Mouse (Mus musculus): ENCODE measurements at regions not wholly inside any gene's neighbourhood (a gene's known extent, or its start where the extent isn't known, plus 50 kb on each side); places are given as distances from the start of the nearest gene placed in this dataset.

GRCm38 (mm10) chr8:128111132-128111531 lies 247.3 kb upstream of the Nrp1 start:
- Histone ChIP-seq H3K9me3 (replicated peaks; ENCODE audit: control insufficient read depth, low read length) (no peaks in the 10 kb centered on the region), H3K4me2 (ENCODE audit: low read depth, low read length) (no peak overlapping the region), H3K27me3 (ENCODE audit: control insufficient read depth, insufficient read depth, low read length) (no peaks in the 10 kb centered on the region), H3K27ac (replicated peaks; ENCODE audit: low read depth, low read length) (no peak overlapping the region), H3K9ac (replicated peaks; ENCODE audit: low read length) (no peak overlapping the region), H3K4me1 (ENCODE audit: control insufficient read depth, insufficient read depth, low read length) (no peaks in the 10 kb centered on the region), H3K4me3 (ENCODE audit: low read depth, low read length) (no peak overlapping the region), H3K36me3 (replicated peaks; ENCODE audit: control insufficient read depth, insufficient read depth, low read depth, low read length) (no peaks in the 10 kb centered on the region)
- DNase-seq (ENCODE audit: low spot score): no peak
- 80% methylated on average over 3 of the region's 3 CpGs for WGBS
- ATAC-seq (replicated peaks; ENCODE audit: insufficient number of reproducible peaks, low FRiP score, low TSS enrichment, low read depth): no peak

DNA sequence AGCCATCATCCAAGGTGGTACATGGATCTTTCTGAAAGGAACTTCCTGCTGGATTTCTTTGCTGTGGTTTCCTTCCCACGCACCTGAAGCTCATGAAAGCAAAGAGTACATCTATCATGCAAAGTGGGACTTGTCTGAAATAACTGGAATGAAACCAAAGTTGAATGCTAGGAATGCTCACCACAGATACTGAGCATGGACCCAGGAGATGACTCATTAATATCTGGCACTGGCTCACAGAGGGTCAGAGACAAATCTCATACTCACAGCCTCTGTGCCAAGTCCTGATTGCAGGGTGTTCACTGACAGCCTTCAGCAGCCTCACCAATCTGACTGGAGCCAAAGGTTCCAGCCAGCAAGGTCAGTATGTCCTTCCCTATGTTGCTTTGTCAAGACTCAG lies 245.3 kb upstream of the Nrp1 start:
- no peaks in the 10 kb centered on the region for H3K27me3 ChIP-seq (ENCODE audit: control insufficient read depth, insufficient read depth, low read length)
- no peak overlapping the region for H3K27ac ChIP-seq (replicated peaks; ENCODE audit: low read depth, low read length)
- H3K4me3 ChIP-seq (ENCODE audit: low read depth, low read length): no peak overlapping the region
- no peaks in the 10 kb centered on the region for H3K4me1 ChIP-seq (ENCODE audit: control insufficient read depth, insufficient read depth, low read length)
- H3K9ac ChIP-seq (replicated peaks; ENCODE audit: low read length): no peak overlapping the region
- H3K4me2 ChIP-seq (ENCODE audit: low read depth, low read length): no peak overlapping the region
- H3K9me3 ChIP-seq (replicated peaks; ENCODE audit: control insufficient read depth, low read length): no peaks in the 10 kb centered on the region
- no peaks in the 10 kb centered on the region for H3K36me3 ChIP-seq (replicated peaks; ENCODE audit: control insufficient read depth, insufficient read depth, low read depth, low read length)
- 91% methylated on average over 1 of the region's 1 CpGs for WGBS
- DNase-seq (ENCODE audit: low spot score): no peak
- ATAC-seq (replicated peaks; ENCODE audit: insufficient number of reproducible peaks, low FRiP score, low TSS enrichment, low read depth): no peak

DNA sequence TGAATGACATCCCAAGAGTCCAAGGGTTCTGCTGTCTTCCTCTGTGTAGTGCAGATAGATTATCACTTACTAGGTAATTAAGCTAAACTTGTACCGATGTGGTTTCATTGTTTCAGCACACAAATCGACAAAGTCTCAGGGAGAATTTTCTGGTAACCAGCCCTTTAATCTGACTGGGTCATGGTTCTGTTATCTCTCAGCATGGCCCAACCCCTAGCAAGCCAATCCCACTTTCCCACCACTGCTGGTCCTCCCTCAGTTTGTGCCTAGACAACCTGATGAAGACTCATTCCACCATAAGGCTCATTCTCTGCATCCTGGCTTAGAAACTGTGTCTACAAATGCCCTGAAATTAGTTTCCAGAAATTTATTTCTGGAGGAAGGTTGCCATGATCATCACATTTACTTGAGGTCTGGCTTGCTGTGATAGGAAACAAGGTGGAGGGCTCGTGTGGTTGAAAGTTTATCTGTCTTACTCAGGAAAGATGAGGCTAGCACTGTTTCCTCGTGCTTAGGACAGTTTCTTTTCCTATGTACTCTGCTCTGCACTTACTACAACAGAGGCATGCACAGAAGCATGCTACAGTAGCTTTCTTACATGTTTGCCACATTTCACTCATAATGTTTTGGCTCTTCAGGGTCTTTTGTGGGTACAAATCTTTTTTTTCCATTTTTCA lies 217.0 kb upstream of the Nrp1 start:
- no peak overlapping the region for H3K4me3 ChIP-seq (ENCODE audit: low read depth, low read length)
- no peaks in the 10 kb centered on the region for H3K4me1 ChIP-seq (ENCODE audit: control insufficient read depth, insufficient read depth, low read length)
- H3K9me3 ChIP-seq (replicated peaks; ENCODE audit: control insufficient read depth, low read length): no peaks in the 10 kb centered on the region
- no peak overlapping the region for H3K4me2 ChIP-seq (ENCODE audit: low read depth, low read length)
- H3K27ac ChIP-seq (replicated peaks; ENCODE audit: low read depth, low read length): no peak overlapping the region
- no peak for ATAC-seq (replicated peaks; ENCODE audit: insufficient number of reproducible peaks, low FRiP score, low TSS enrichment, low read depth)
- no peaks in the 10 kb centered on the region for H3K36me3 ChIP-seq (replicated peaks; ENCODE audit: control insufficient read depth, insufficient read depth, low read depth, low read length)
- 86% methylated on average over 4 of the region's 4 CpGs for WGBS
- no peak for DNase-seq (ENCODE audit: low spot score)
- H3K27me3 ChIP-seq (ENCODE audit: control insufficient read depth, insufficient read depth, low read length): no peaks in the 10 kb centered on the region
- no peak overlapping the region for H3K9ac ChIP-seq (replicated peaks; ENCODE audit: low read length)

DNA sequence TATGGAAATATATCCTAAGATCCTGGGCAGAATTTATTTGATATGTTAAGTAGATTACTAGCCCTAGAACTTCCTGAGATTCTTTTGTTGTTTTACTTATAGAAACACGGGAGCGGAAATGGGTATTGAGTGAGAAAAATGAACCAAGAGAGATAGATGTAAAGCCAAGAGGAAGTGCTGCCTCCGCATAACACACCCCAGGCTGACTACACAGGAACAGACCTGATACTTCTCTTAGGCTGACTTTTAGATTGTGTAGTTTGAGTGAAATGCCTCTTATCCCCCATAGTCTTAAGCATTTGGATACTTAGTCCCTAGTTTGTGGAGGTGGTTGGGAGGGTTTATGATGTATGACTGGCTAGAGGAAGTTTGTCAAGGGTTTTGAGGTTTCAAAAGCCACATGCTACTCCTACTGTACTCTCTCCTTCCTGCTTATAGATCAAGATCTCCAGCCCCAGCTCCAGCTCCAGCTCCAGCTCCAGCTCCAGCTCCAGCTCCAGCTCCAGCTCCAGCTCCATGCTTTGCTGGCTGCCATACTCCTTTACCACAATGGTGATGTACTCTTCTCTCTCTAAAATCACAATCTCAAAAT lies 210.0 kb upstream of the Nrp1 start:
- no peak overlapping the region for H3K4me2 ChIP-seq (ENCODE audit: low read depth, low read length)
- ATAC-seq (replicated peaks; ENCODE audit: insufficient number of reproducible peaks, low FRiP score, low TSS enrichment, low read depth): no peak
- H3K4me3 ChIP-seq (ENCODE audit: low read depth, low read length): no peak overlapping the region
- H3K27ac ChIP-seq (replicated peaks; ENCODE audit: low read depth, low read length): no peak overlapping the region
- no peaks in the 10 kb centered on the region for H3K27me3 ChIP-seq (ENCODE audit: control insufficient read depth, insufficient read depth, low read length)
- DNase-seq (ENCODE audit: low spot score): no peak
- 87% methylated on average over 3 of the region's 3 CpGs for WGBS
- H3K9me3 ChIP-seq (replicated peaks; ENCODE audit: control insufficient read depth, low read length): no peaks in the 10 kb centered on the region
- no peak overlapping the region for H3K9ac ChIP-seq (replicated peaks; ENCODE audit: low read length)
- H3K4me1 ChIP-seq (ENCODE audit: control insufficient read depth, insufficient read depth, low read length): no peaks in the 10 kb centered on the region
- no peaks in the 10 kb centered on the region for H3K36me3 ChIP-seq (replicated peaks; ENCODE audit: control insufficient read depth, insufficient read depth, low read depth, low read length)

- Histone ChIP-seq H3K4me3 (ENCODE audit: low read depth, low read length) (no peak overlapping the region), H3K36me3 (replicated peaks; ENCODE audit: control insufficient read depth, insufficient read depth, low read depth, low read length) (no peaks in the 10 kb centered on the region), H3K27ac (replicated peaks; ENCODE audit: low read depth, low read length) (no peak overlapping the region), H3K9ac (replicated peaks; ENCODE audit: low read length) (no peak overlapping the region), H3K4me2 (ENCODE audit: low read depth, low read length) (no peak overlapping the region), H3K9me3 (replicated peaks; ENCODE audit: control insufficient read depth, low read length) (no peaks in the 10 kb centered on the region), H3K4me1 (ENCODE audit: control insufficient read depth, insufficient read depth, low read length) (no peaks in the 10 kb centered on the region), H3K27me3 (ENCODE audit: control insufficient read depth, insufficient read depth, low read length) (no peaks in the 10 kb centered on the region)
- ATAC-seq (replicated peaks; ENCODE audit: insufficient number of reproducible peaks, low FRiP score, low TSS enrichment, low read depth) (no peak), DNase-seq (ENCODE audit: low spot score) (no peak)
Observed at GRCm38 (mm10) chr8:128155604-128156003, 202.8 kb upstream of the Nrp1 start.

- Histone ChIP-seq H3K4me3 (ENCODE audit: low read depth, low read length) (no peak overlapping the region), H3K9ac (replicated peaks; ENCODE audit: low read length) (no peak overlapping the region), H3K27ac (replicated peaks; ENCODE audit: low read depth, low read length) (no peak overlapping the region), H3K4me2 (ENCODE audit: low read depth, low read length) (no peak overlapping the region), H3K27me3 (ENCODE audit: control insufficient read depth, insufficient read depth, low read length) (no peaks in the 10 kb centered on the region), H3K36me3 (replicated peaks; ENCODE audit: control insufficient read depth, insufficient read depth, low read depth, low read length) (no peaks in the 10 kb centered on the region), H3K9me3 (replicated peaks; ENCODE audit: control insufficient read depth, low read length) (no peaks in the 10 kb centered on the region), H3K4me1 (ENCODE audit: control insufficient read depth, insufficient read depth, low read length) (no peaks in the 10 kb centered on the region)
- ATAC-seq (replicated peaks; ENCODE audit: insufficient number of reproducible peaks, low FRiP score, low TSS enrichment, low read depth) (no peak), DNase-seq (ENCODE audit: low spot score) (peak; percentile 40)
- WGBS: 13% methylated on average over 3 of the region's 3 CpGs
Observed at GRCm38 (mm10) chr8:128156221-128156620, 202.2 kb upstream of the Nrp1 start.

- H3K9me3 ChIP-seq (replicated peaks; ENCODE audit: control insufficient read depth, low read length): no peaks in the 10 kb centered on the region
- H3K4me2 ChIP-seq (ENCODE audit: low read depth, low read length): no peak overlapping the region
- no peak overlapping the region for H3K9ac ChIP-seq (replicated peaks; ENCODE audit: low read length)
- DNase-seq (ENCODE audit: low spot score) (no peak), ATAC-seq (replicated peaks; ENCODE audit: insufficient number of reproducible peaks, low FRiP score, low TSS enrichment, low read depth) (no peak)
- H3K36me3 ChIP-seq (replicated peaks; ENCODE audit: control insufficient read depth, insufficient read depth, low read depth, low read length): no peaks in the 10 kb centered on the region
- no peak overlapping the region for H3K27ac ChIP-seq (replicated peaks; ENCODE audit: low read depth, low read length)
- H3K4me1 ChIP-seq (ENCODE audit: control insufficient read depth, insufficient read depth, low read length): no peaks in the 10 kb centered on the region
- no peaks in the 10 kb centered on the region for H3K27me3 ChIP-seq (ENCODE audit: control insufficient read depth, insufficient read depth, low read length)
- H3K4me3 ChIP-seq (ENCODE audit: low read depth, low read length): no peak overlapping the region
Observed at GRCm38 (mm10) chr8:128162857-128163256, 195.5 kb upstream of the Nrp1 start.

- H3K4me3 ChIP-seq (ENCODE audit: low read depth, low read length): no peak overlapping the region
Observed at GRCm38 (mm10) chr8:128164976-128165375, 193.4 kb upstream of the Nrp1 start.

More at GRCm38 (mm10) chr8:128164976-128165375, 193.4 kb upstream of the Nrp1 start:
- DNase-seq (ENCODE audit: low spot score): no peak
- Histone ChIP-seq H3K27me3 (ENCODE audit: control insufficient read depth, insufficient read depth, low read length) (no peaks in the 10 kb centered on the region), H3K4me1 (ENCODE audit: control insufficient read depth, insufficient read depth, low read length) (no peaks in the 10 kb centered on the region), H3K9me3 (replicated peaks; ENCODE audit: control insufficient read depth, low read length) (no peaks in the 10 kb centered on the region), H3K27ac (replicated peaks; ENCODE audit: low read depth, low read length) (no peak overlapping the region), H3K4me2 (ENCODE audit: low read depth, low read length) (no peak overlapping the region), H3K36me3 (replicated peaks; ENCODE audit: control insufficient read depth, insufficient read depth, low read depth, low read length) (no peaks in the 10 kb centered on the region), H3K9ac (replicated peaks; ENCODE audit: low read length) (no peak overlapping the region)
- no peak for ATAC-seq (replicated peaks; ENCODE audit: insufficient number of reproducible peaks, low FRiP score, low TSS enrichment, low read depth)
- WGBS: 94% methylated on average over 5 of the region's 5 CpGs
